Mouse (Mus musculus) myocyte (in vitro differentiated cells): ENCODE results near the gene Slc22a2. TPM values are rescaled to one million over a fixed set of nuclear protein-coding genes. Genes with fewer than 3 reads are reported as not detected.

Experiments
- H3K27me3 ChIP-seq: one replicate; pipeline ENCODE4 v1.6.1; 2011; ENCODE audit not compliant: control insufficient read depth, insufficient read depth, insufficient read length
- H3K36me3 ChIP-seq: one replicate; pipeline ENCODE4 v1.6.1; 2011; ENCODE audit not compliant: control insufficient read depth, insufficient read depth
- H3K4me2 ChIP-seq: one replicate; pipeline ENCODE4 v1.6.1; 2011; ENCODE audit warnings: low read depth, control low read depth
- H3K4me3 ChIP-seq: one replicate; pipeline ENCODE4 v1.5.1; 2011; ENCODE audit warnings: mild to moderate bottlenecking, control low read depth, moderate library complexity
- H3K79me2 ChIP-seq: one replicate; pipeline ENCODE4 v1.6.1; 2011; ENCODE audit not compliant: control insufficient read depth, insufficient read depth
- H3ac ChIP-seq: one replicate; pipeline ENCODE4 v1.6.1; 2011; ENCODE audit not compliant: control insufficient read depth, insufficient read length
- CEBPB ChIP-seq: IDR thresholded peaks from 2 replicates; pipeline ENCODE4 v1.6.1; 2011; ENCODE audit warnings: mild to moderate bottlenecking, moderate library complexity; ENCODE audit not compliant: poor library complexity, insufficient read depth, severe bottlenecking
- E2F4 ChIP-seq: IDR thresholded peaks from one replicate; pipeline ENCODE4 v1.6.1; 2011; ENCODE audit warnings: mild to moderate bottlenecking, control low read depth, moderate library complexity; ENCODE audit not compliant: insufficient read depth
- MAX ChIP-seq: IDR thresholded peaks from one replicate; pipeline ENCODE4 v1.6.1; 2011; ENCODE audit warnings: low read depth, mild to moderate bottlenecking, control low read depth
- MYOD1 ChIP-seq, 3 experiments: IDR thresholded peaks; one replicate each; pipeline ENCODE4 v1.6.1; 2011; ENCODE audit warnings: control low read depth in 2 of 3, low read depth in 2 of 3, mild to moderate bottlenecking in 2 of 3, moderate library complexity in 1 of 3; ENCODE audit not compliant: insufficient read length in 2 of 3, control insufficient read depth in 1 of 3
- MYOG ChIP-seq, 3 experiments: IDR thresholded peaks; one replicate each; pipeline ENCODE4 v1.6.1; 2011; ENCODE audit warnings: control low read depth in 2 of 3, low read depth in 2 of 3, mild to moderate bottlenecking in 2 of 3; ENCODE audit not compliant: insufficient read length in 2 of 3, control insufficient read depth in 1 of 3, insufficient read depth in 1 of 3
- POLR2A ChIP-seq: IDR thresholded peaks from one replicate; pipeline ENCODE4 v1.6.1; 2011; ENCODE audit warnings: low read depth, mild to moderate bottlenecking, control low read depth, moderate library complexity; ENCODE audit not compliant: insufficient read length
- POLR2AphosphoS2 ChIP-seq: IDR thresholded peaks from one replicate; pipeline ENCODE4 v1.6.1; 2011; ENCODE audit warnings: low read depth, control low read depth; ENCODE audit not compliant: insufficient read length
- REST ChIP-seq: IDR thresholded peaks from one replicate; pipeline ENCODE4 v1.6.1; 2011; ENCODE audit warnings: mild to moderate bottlenecking, control low read depth, moderate library complexity; ENCODE audit not compliant: insufficient read depth, insufficient read length
- SRF ChIP-seq: IDR thresholded peaks from one replicate; pipeline ENCODE4 v1.6.1; 2011; ENCODE audit warnings: low read depth; ENCODE audit not compliant: control insufficient read depth, insufficient read length
- TCF12 ChIP-seq: IDR thresholded peaks from one replicate; pipeline ENCODE4 v1.6.1; 2011; ENCODE audit warnings: mild to moderate bottlenecking, control low read depth; ENCODE audit not compliant: poor library complexity, insufficient read depth, severe bottlenecking
- TCF3 ChIP-seq: IDR thresholded peaks from one replicate; pipeline ENCODE4 v1.6.1; 2011; ENCODE audit warnings: low read depth, control low read depth; ENCODE audit not compliant: insufficient read length
- USF1 ChIP-seq: IDR thresholded peaks from one replicate; pipeline ENCODE4 v1.6.1; 2011; ENCODE audit warnings: low read depth, mild to moderate bottlenecking, control low read depth, moderate library complexity
- polyA plus RNA-seq: library from polyadenylated mRNA; unstranded; fragments of >200 nt; fragmentation: generic; extraction: Trizol; gene quantifications from one replicate; pipeline ENCODE4 v1.2.1, GENCODE M21; 2012; ENCODE audit warnings: missing spikeins

Slc22a2 gene
- polyA plus RNA-seq, 1 experiment, result not detected

GRCm38 (mm10) chr17:12627983-12628382 is 44.1 kb downstream of the Slc22a2 start:
- Histone ChIP-seq H3ac (no peak overlapping the region), H3K36me3 (no peaks in the 10 kb centered on the region), H3K4me2 (no peak overlapping the region), H3K27me3 (no peaks in the 10 kb centered on the region), H3K4me3 (no peak overlapping the region), H3K79me2 (no peaks in the 10 kb centered on the region)
- no peak for TF ChIP-seq USF1
- no peak for TF ChIP-seq TCF3
- no peak for TF ChIP-seq REST
- TF ChIP-seq MYOD1 (IDR thresholded peaks at IDR 0.05; ENCODE audit: control insufficient read depth in 1 of 3, insufficient read length in 2 of 3, low read depth in 2 of 3), result no peak
- no peak for TF ChIP-seq POLR2AphosphoS2
- TF ChIP-seq SRF, result no peak
- TF ChIP-seq E2F4, result no peak
- no peak for TF ChIP-seq MAX
- no peak for TF ChIP-seq CEBPB
- TF ChIP-seq POLR2A, result no peak
- no peak for TF ChIP-seq MYOG (IDR thresholded peaks at IDR 0.05; ENCODE audit: control insufficient read depth in 1 of 3, insufficient read depth in 1 of 3, insufficient read length in 2 of 3, low read depth in 2 of 3)
- TF ChIP-seq TCF12, result no peak

- no peaks in the 10 kb centered on the region for H3K79me2 ChIP-seq
- H3K4me3 ChIP-seq, result no peak overlapping the region
- H3ac ChIP-seq, result no peak overlapping the region
- no peaks in the 10 kb centered on the region for H3K36me3 ChIP-seq
- TF ChIP-seq REST (no peak), USF1 (no peak), POLR2AphosphoS2 (no peak), CEBPB (no peak), POLR2A (no peak), MYOD1 (IDR thresholded peaks at IDR 0.05; ENCODE audit: control insufficient read depth in 1 of 3, insufficient read length in 2 of 3, low read depth in 2 of 3) (no peak), MYOG (IDR thresholded peaks at IDR 0.05; ENCODE audit: control insufficient read depth in 1 of 3, insufficient read depth in 1 of 3, insufficient read length in 2 of 3, low read depth in 2 of 3) (no peak), E2F4 (no peak), MAX (no peak), TCF3 (no peak)
- H3K27me3 ChIP-seq, result no peaks in the 10 kb centered on the region
- H3K4me2 ChIP-seq, result no peak overlapping the region
These were observed 47.2 kb downstream of the Slc22a2 start for GRCm38 (mm10) chr17:12630976-12631730.

- H3K27me3 ChIP-seq, result no peaks in the 10 kb centered on the region
- H3K4me3 ChIP-seq, result no peak overlapping the region
- H3K36me3 ChIP-seq, result no peaks in the 10 kb centered on the region
- H3ac ChIP-seq, result no peak overlapping the region
- no peak overlapping the region for H3K4me2 ChIP-seq
- H3K79me2 ChIP-seq, result no peaks in the 10 kb centered on the region
- TF ChIP-seq MYOD1 (IDR thresholded peaks at IDR 0.05; ENCODE audit: control insufficient read depth in 1 of 3, insufficient read length in 2 of 3, low read depth in 2 of 3), result no peak
- no peak for TF ChIP-seq REST
- TF ChIP-seq TCF3, result no peak
- TF ChIP-seq E2F4, result no peak
- no peak for TF ChIP-seq MAX
- TF ChIP-seq CEBPB, result no peak
- no peak for TF ChIP-seq TCF12
- no peak for TF ChIP-seq POLR2A
- no peak for TF ChIP-seq SRF
- TF ChIP-seq USF1, result no peak
- no peak for TF ChIP-seq MYOG (IDR thresholded peaks at IDR 0.05; ENCODE audit: control insufficient read depth in 1 of 3, insufficient read depth in 1 of 3, insufficient read length in 2 of 3, low read depth in 2 of 3)
- TF ChIP-seq POLR2AphosphoS2, result no peak
These were observed 48.1 kb downstream of the Slc22a2 start for GRCm38 (mm10) chr17:12631771-12632600.

GRCm38 (mm10) chr17:12634814-12635213 is 50.9 kb downstream of the Slc22a2 start:
- Histone ChIP-seq H3K79me2 (no peaks in the 10 kb centered on the region), H3K4me2 (no peak overlapping the region), H3K27me3 (peaks cover 7% of the 10 kb centered on the region), H3K36me3 (no peaks in the 10 kb centered on the region), H3ac (no peak overlapping the region), H3K4me3 (no peak overlapping the region)
- no peak for TF ChIP-seq POLR2A
- no peak for TF ChIP-seq REST
- no peak for TF ChIP-seq TCF3
- TF ChIP-seq MYOD1 (IDR thresholded peaks at IDR 0.05; ENCODE audit: control insufficient read depth in 1 of 3, insufficient read length in 2 of 3, low read depth in 2 of 3), result no peak
- no peak for TF ChIP-seq POLR2AphosphoS2
- no peak for TF ChIP-seq MAX
- no peak for TF ChIP-seq USF1
- TF ChIP-seq TCF12, result no peak
- TF ChIP-seq MYOG (IDR thresholded peaks at IDR 0.05; ENCODE audit: control insufficient read depth in 1 of 3, insufficient read depth in 1 of 3, insufficient read length in 2 of 3, low read depth in 2 of 3), result no peak
- TF ChIP-seq SRF, result no peak
- no peak for TF ChIP-seq E2F4
- TF ChIP-seq CEBPB, result no peak
